Mouse (Mus musculus): ENCODE measurements around the gene Akt2. TPM values are rescaled to one million over a fixed set of nuclear protein-coding genes. Genes with fewer than 3 reads are reported as not detected.

Akt2 gene
- total and polyA plus RNA-seq, 3 experiments = 73.5 to 127 TPM; not detected in 1

- TF ChIP-seq TAL1 (IDR thresholded peaks at IDR 0.05; ENCODE audit: low read length) (no peak), EP300 (IDR thresholded peaks at IDR 0.05; ENCODE audit: low read depth in 1 of 2, low read length in 2 of 2) (no peak), CHD1 (IDR thresholded peaks at IDR 0.05; ENCODE audit: low read depth, low read length) (no peak), ZNF384 (IDR thresholded peaks at IDR 0.05; ENCODE audit: low read depth, low read length) (no peak), RAD21 (IDR thresholded peaks at IDR 0.05; ENCODE audit: low read depth, low read length) (no peak), USF2 (IDR thresholded peaks at IDR 0.05; ENCODE audit: borderline replicate concordance in 1 of 2, insufficient read depth in 1 of 2, low read depth in 1 of 2, low read length in 2 of 2) (no peak), GABPA (IDR thresholded peaks at IDR 0.05; ENCODE audit: low read depth, low read length) (no peak), ZKSCAN1 (IDR thresholded peaks at IDR 0.05; ENCODE audit: low read depth, low read length) (no peak), MXI1 (IDR thresholded peaks at IDR 0.05; ENCODE audit: low read depth, low read length) (no peak), CTCF (IDR thresholded peaks at IDR 0.05 in 2 of 3, conservative IDR thresholded peaks at IDR 0.05 in 1 of 3; ENCODE audit: control insufficient read depth in 1 of 3, insufficient read depth in 1 of 3, low read depth in 2 of 3, low read length in 3 of 3, poor library complexity in 1 of 3, severe bottlenecking in 1 of 3) (no peak), ZC3H11A (IDR thresholded peaks at IDR 0.05; ENCODE audit: low read depth, low read length) (no peak), ETS1 (IDR thresholded peaks at IDR 0.05; ENCODE audit: low read depth, low read length) (no peak), UBTF (IDR thresholded peaks at IDR 0.05; ENCODE audit: borderline replicate concordance, insufficient read depth, low read depth, low read length) (no peak), CHD2 (IDR thresholded peaks at IDR 0.05; ENCODE audit: low read length) (no peak), MAX (IDR thresholded peaks at IDR 0.05; ENCODE audit: low read length) (no peak), POLR2A (IDR thresholded peaks at IDR 0.05; ENCODE audit: control insufficient read depth in 1 of 2, insufficient read depth in 1 of 2, low read depth in 1 of 2, low read length in 2 of 2, poor library complexity in 1 of 2) (peak; percentile 41 to 71; a peak in 3 of 4 replicates), HCFC1 (IDR thresholded peaks at IDR 0.05; ENCODE audit: low read depth, low read length) (peak; percentile 57), E2F4 (IDR thresholded peaks at IDR 0.05; ENCODE audit: borderline replicate concordance, low read depth, low read length) (no peak), SIN3A (IDR thresholded peaks at IDR 0.05; ENCODE audit: low read length) (peak; percentile 60; the same call in 1 of the 2 replicates), MYB (IDR thresholded peaks at IDR 0.05; ENCODE audit: low read depth, low read length) (no peak), RCOR1 (IDR thresholded peaks at IDR 0.05; ENCODE audit: low read depth, low read length) (no peak), KAT2A (conservative IDR thresholded peaks at IDR 0.05; ENCODE audit: low read depth, low read length) (no peak), MAFK (IDR thresholded peaks at IDR 0.05; ENCODE audit: borderline replicate concordance, low read depth, low read length) (no peak)
Observed at GRCm38 (mm10) chr7:27542392-27543033, 48.8 kb upstream of the Akt2 start (continued).

DNA sequence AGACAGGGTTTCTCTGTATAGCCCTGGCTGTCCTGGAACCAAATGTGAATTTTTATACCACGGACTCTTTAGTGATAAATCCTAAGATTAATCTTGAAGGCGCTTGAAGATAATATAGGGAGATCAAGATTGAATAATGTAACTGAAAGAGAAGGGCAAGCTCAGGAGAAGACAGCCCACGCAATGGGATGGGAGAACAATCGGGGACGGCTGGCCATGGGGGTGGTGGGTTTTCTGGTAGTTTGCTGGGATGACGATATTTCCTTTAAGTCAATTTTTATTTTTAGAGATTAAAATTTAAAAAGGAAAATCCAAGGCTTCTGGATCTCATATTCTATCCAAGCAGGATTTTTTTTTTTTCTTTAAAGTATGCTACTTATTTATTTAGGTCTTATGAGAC is 48.3 kb upstream of the Akt2 start:
- Histone ChIP-seq H3K27me3 (ENCODE audit: control insufficient read depth in 1 of 2, insufficient read depth in 2 of 2, low read length in 2 of 2) (no peaks in the 10 kb centered on the region), H3K9ac (ENCODE audit: control insufficient read depth, low read depth, low read length, poor library complexity, severe bottlenecking) (peak overlapping the region; percentile 69), H3K4me1 (ENCODE audit: control insufficient read depth in 1 of 2, insufficient read depth in 2 of 2, low read length in 2 of 2) (peaks cover 2 to 28% of the 10 kb centered on the region in 2 experiments), H3K9me3 (replicated peaks; ENCODE audit: insufficient read depth, low read length) (no peaks in the 10 kb centered on the region), H3K36me3 (ENCODE audit: control insufficient read depth in 1 of 2, insufficient read depth in 2 of 2, low read length in 2 of 2) (peaks cover 0 to 9% of the 10 kb centered on the region in 2 experiments; a peak in 2 of 4 replicates), H3K27ac (ENCODE audit: control insufficient read depth, low read depth, low read length) (peak overlapping the region; percentile 24; the same call in 1 of the 2 replicates), H3K79me2 (ENCODE audit: control insufficient read depth, insufficient read depth, low read length, poor library complexity) (no peaks in the 10 kb centered on the region; the same call in 1 of the 2 replicates), H3K4me3 (ENCODE audit: control insufficient read depth in 1 of 2, insufficient read depth in 1 of 2, low read depth in 2 of 2, low read length in 2 of 2) (peak overlapping the region; percentile 65 to 91)
- TF ChIP-seq BHLHE40 (IDR thresholded peaks at IDR 0.05; ENCODE audit: borderline replicate concordance, low read depth, low read length) = no peak
- TF ChIP-seq MEF2A (IDR thresholded peaks at IDR 0.05; ENCODE audit: extremely low read depth, insufficient replicate concordance, low read depth, low read length, poor library complexity, severe bottlenecking) = no peak
- no peak for TF ChIP-seq KAT2A (conservative IDR thresholded peaks at IDR 0.05; ENCODE audit: low read depth, low read length)
- TF ChIP-seq GATA1 (IDR thresholded peaks at IDR 0.05; ENCODE audit: low read depth, low read length) = no peak
- TF ChIP-seq HCFC1 (IDR thresholded peaks at IDR 0.05; ENCODE audit: low read depth, low read length) = no peak
- no peak for DNase-seq (ENCODE audit: low read depth, low spot score)
